Mouse (Mus musculus) B cell, adult (primary cell): ENCODE measurements around the gene Slc25a27. TPM values are rescaled to one million over a fixed set of nuclear protein-coding genes. Genes with fewer than 3 reads are reported as not detected.

ENCODE experiments used
- total RNA-seq: library from RNA; stranded (reverse); gene quantifications from 4 replicates; pipeline ENCODE4 v1.2.4, GENCODE M21; 2023; ENCODE audit not compliant: inconsistent age

Gene Slc25a27
- 2.6 to 6.1 TPM (median 3.6 TPM) in 4 replicates for total RNA-seq

DNA sequence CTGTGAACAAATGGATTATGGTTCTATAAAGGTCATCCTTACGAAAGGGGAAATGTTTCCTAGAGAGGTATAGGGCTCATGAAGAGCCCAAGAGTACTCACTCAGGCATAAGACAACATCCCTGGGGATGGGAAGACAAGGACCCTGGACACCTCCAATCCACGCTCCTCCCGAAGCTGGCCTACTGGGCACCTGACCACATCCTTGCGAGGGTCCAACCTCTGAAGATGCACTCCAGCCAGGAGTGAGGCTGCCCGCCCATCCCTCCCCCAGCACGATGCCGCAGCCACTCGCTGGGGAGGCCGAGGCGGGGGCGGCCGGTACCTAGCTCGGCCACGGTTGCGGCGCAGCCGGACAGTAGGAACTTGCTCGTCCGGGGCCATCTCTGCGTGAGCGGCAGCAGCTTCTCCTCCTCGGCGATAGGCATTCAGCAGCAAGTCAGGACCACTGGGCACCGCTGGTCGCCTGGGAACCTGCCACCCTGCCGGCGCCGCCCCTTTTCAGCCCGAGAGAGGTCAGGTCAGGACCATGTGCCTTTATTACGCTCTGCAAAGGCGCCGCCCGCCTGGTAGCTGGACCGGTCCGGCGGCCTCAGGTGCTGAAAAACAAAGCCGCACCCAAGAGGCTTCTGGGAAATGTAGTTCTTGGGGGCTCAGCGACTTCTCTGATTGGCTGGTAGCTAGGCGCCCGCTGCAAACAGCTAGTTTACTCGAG is at the start of gene Slc25a27:
TSS of gene Slc25a27 (minus strand) at position 639 of the 714 bp plus-strand sequence.

DNA sequence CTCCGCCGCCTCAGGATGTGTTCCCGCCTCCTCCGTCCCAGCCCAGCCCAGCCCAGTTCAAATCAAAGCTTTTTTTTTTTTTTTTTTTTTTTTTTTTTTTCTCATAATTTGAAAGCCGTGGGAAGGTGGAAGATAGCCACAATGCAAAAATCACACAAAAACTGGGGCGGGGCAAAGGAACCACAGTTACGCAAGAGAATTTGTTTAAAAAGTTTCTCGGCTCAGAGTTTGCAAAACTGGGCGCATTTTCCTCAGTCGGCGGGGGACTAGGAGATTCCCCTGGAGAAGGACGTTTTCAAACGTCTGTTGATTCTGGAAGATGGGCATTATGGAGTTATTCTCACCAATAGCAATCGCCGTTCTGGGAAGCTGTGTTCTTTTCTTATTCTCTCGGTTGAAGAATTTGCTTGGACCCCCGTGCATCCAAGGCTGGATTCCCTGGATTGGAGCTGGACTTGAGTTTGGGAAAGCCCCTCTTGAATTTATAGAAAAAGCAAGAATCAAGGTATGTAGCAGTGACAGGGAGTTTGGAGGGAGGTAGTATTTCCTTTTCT is 353 bp upstream of the Slc25a27 start, which contains the start of gene Cyp39a1:
TSS of gene Cyp39a1 (plus strand) at position 136 of the 554 bp plus-strand sequence.

DNA sequence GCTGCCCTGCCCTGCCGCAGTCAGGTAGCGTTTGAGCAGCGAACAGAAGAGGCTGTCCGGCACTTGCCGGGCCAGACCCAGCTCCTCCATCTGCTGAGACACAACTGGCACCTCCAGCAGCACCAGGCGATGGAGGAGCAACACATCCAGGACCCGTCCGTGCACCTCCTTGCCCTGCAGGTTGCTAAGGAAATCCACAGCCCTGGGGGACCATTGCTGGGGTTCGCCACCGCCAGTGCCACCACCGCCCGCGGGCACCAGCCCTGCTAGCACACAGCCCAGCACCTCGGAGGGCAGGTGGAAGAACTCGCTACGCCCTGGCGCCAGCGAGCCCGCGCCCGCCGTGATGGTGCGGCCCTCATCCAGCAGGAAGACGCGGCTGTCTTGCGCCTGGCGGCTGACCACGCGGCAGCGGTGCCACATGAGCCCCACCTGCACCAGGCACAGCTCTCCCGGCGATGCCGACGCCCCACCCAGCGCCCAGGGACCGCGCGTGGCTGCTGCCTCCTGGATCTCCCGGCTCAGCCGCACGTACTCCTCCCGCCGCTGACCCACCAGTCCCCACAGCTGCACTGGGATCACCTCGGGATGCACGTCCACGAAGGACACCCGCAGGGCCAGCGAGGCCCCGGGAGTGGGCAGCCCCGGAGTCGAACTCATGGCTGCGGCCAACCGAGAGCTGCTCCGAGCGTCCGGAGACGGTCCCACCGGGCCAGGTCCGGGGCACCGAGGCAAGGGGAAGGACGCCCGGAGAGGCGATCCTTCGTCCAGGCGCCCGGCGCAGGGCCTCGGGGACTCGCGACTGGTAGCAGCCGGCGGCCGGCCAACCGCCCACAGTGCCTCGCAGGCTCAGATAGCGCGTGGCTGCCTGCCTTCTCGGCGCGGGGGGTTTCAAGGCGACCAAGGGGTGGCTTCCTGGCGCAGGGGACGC is 37.3 kb downstream of the Slc25a27 start, which contains the start of gene Tdrd6:
TSS of gene Tdrd6 (minus strand) at position 804 of the 931 bp plus-strand sequence.

Other genes with a start within 250 kb of the Slc25a27 start
- gene Mep1a, start 164.4 kb downstream of the Slc25a27 start, total RNA-seq = not detected in 4 replicates
- gene Ankrd66, start 123.6 kb downstream of the Slc25a27 start, total RNA-seq = not detected in 4 replicates
- 6.8 to 10.7 TPM (median 9.7 TPM) in 4 replicates for gene Pla2g7, start 99.1 kb downstream of the Slc25a27 start, total RNA-seq
- not detected in 4 replicates for gene Tdrd6, start 36.9 kb downstream of the Slc25a27 start, total RNA-seq
- gene Cyp39a1, start 211 bp upstream of the Slc25a27 start, total RNA-seq = 11.9 to 17.1 TPM (median 14.1 TPM) in 4 replicates
- not detected in 4 replicates for gene Rcan2, start 134.1 kb upstream of the Slc25a27 start, total RNA-seq